In the genomic region with DNA sequence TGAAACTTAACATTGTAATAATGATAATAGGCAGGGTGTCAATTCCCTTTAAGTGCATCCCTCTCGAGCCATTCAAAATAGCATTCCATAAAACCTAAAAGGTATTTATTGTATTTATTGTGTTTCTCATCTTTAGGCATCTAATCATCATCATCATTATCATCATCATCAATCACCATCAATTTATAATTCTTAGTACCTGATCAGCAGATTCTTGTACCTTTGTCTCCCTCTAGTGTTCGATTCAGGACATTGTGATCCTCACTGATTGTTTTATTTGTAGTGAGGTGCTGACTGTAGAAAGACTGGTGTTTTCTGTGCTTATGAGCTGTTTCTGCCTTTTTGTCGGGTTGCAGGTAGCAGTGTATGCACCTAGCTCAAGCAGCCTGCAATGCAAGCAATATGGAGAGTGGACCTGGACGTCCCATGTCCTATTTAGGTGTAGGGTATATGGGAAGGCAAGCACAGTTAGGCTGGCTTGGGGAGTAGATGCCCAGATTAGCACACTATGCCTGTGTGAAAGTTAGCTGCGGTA, we compare ENCODE assay signal across 8 mouse cellular contexts.
DNase-seq lines count a peak whose midpoint lies in the region; ATAC-seq lines count a peak whose summit lies in the region.

No protein-coding gene starts in this region.

- no peaks in the 10 kb centered on the region for H3K4me1 ChIP-seq in hindbrain, embryonic 14.5 days (replicated peaks; ENCODE audit: control insufficient read depth, insufficient read depth, low read length)
- H3K4me1 ChIP-seq in neural tube, embryonic 13.5 days (replicated peaks) = no peaks in the 10 kb centered on the region

- DNase-seq in left cerebral cortex, adult 11 months (ENCODE audit: low spot score) = peak; percentile 6
- DNase-seq in left cerebral cortex, postnatal 4 days = no peak
- peak; percentile 41 for DNase-seq in brain, adult 2 months (ENCODE audit: low read depth, low spot score)
- DNase-seq in hindbrain, embryonic 14.5 days (ENCODE audit: low spot score) = peak; percentile 81
- DNase-seq in spleen, adult 12 weeks (ENCODE audit: low spot score) = no peak
- no peak for DNase-seq in adrenal gland, adult 2 months

- intact Hi-C loops in left cerebral cortex, postnatal 4 days (cut with DNase I) = no loop called here

- no peak overlapping the region for H3K9ac ChIP-seq in hindbrain, embryonic 14.5 days
- H3K9ac ChIP-seq in neural tube, embryonic 13.5 days = no peak overlapping the region

- peak; percentile 79 for ATAC-seq in hindbrain, embryonic 14.5 days (ENCODE audit: low FRiP score)
- peak; percentile 43; the same call in 1 of the 2 replicates for ATAC-seq in neural tube, embryonic 13.5 days (ENCODE audit: low read depth)
- no peak for ATAC-seq in activated CD4-positive, CD25-positive, alpha-beta regulatory T cell, adult 4 months

- H3K4me3 ChIP-seq in hindbrain, embryonic 14.5 days (replicated peaks; ENCODE audit: low read length) = no peak overlapping the region
- no peak overlapping the region for H3K4me3 ChIP-seq in neural tube, embryonic 13.5 days

- no peaks in the 10 kb centered on the region for H3K27me3 ChIP-seq in hindbrain, embryonic 14.5 days (ENCODE audit: control insufficient read depth, insufficient read depth, low read length)
- no peaks in the 10 kb centered on the region for H3K27me3 ChIP-seq in neural tube, embryonic 13.5 days

- no peak overlapping the region for H3K27ac ChIP-seq in hindbrain, embryonic 14.5 days
- no peak overlapping the region for H3K27ac ChIP-seq in neural tube, embryonic 13.5 days (replicated peaks)

- 22% methylated on average over 5 of the region's 5 CpGs for WGBS in hindbrain, embryonic 14.5 days
- WGBS in neural tube, embryonic 13.5 days = 16% methylated on average over 5 of the region's 5 CpGs

- H3K4me2 ChIP-seq in hindbrain, embryonic 14.5 days (replicated peaks) = no peak overlapping the region
- no peak overlapping the region for H3K4me2 ChIP-seq in neural tube, embryonic 13.5 days

- H3K36me3 ChIP-seq in hindbrain, embryonic 14.5 days (replicated peaks; ENCODE audit: control insufficient read depth, insufficient read depth) = no peaks in the 10 kb centered on the region
- H3K36me3 ChIP-seq in neural tube, embryonic 13.5 days = no peaks in the 10 kb centered on the region

- no peaks in the 10 kb centered on the region for H3K9me3 ChIP-seq in hindbrain, embryonic 14.5 days (ENCODE audit: control insufficient read depth, low read length)
- no peaks in the 10 kb centered on the region for H3K9me3 ChIP-seq in neural tube, embryonic 13.5 days

Comparison
In these comparisons a context has a peak if more than half of its experiments do, and no peak if none do; other contexts are left out.
1. DNase-seq: peak in left cerebral cortex, adult 11 months (single experiment), brain, adult 2 months (single experiment) and hindbrain, embryonic 14.5 days (single experiment); none in left cerebral cortex, postnatal 4 days (single experiment), spleen, adult 12 weeks (single experiment) and adrenal gland, adult 2 months (single experiment).